Mouse (Mus musculus) left cerebral cortex, adult 9 months (tissue): ENCODE measurements around the gene Nme9.

Experiments
- DNase-seq, 2 experiments: peaks; one replicate each; pipeline ENCODE4 v3.0.0; 2022; ENCODE audit warnings: low spot score in 2 of 2

Gene Nme9

DNA sequence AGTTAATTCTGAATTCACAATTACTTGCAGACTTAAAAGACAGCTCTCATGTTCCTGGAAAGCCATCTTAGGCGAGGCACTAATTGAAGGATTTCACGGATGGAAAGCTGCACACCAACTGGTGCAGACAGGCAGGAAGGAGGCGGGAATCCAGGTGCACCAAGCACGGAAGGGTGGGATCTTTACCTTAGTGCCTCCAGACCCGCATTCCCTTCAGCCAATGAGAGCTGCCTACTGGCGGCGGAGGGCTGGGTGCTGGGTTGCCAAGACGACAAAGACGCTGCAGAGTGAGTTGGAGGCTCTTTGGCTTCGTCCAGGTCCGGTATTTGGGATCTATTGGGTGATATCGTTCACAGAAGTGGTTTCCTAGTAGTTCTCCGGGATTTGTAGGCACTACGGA is at the start of gene Nme9:
Nme9 (plus strand) TSS at position 315 of the 400 bp plus-strand sequence.
- no peak for DNase-seq

DNA sequence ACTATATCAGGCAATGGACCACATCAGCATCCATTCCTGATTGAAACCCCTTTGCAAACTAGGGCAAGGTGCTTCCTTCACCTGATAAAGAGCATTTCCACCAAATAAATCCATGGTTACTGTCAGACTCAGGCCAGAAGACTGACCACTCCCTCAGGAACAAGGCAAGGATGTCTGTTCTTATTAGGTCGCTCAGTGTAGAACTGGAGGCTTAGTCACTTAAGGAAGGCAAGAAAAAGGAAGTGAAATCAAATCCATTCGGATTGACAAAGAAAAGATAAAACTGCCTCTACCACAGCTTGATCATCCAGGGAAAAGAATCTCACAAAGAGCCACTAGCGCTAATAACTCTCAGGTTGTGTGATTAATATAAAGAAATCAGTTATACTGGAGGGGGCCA is 42.0 kb upstream of the Nme9 start:
- DNase-seq = no peak

GRCm38 (mm10) chr9:99411093-99411492 is 40.2 kb upstream of the Nme9 start:
- DNase-seq = no peak

- DNase-seq = no peak
Observed at GRCm38 (mm10) chr9:99411785-99412184, 39.5 kb upstream of the Nme9 start.

- DNase-seq = no peak
Observed at GRCm38 (mm10) chr9:99416809-99417208, 34.5 kb upstream of the Nme9 start.

DNA sequence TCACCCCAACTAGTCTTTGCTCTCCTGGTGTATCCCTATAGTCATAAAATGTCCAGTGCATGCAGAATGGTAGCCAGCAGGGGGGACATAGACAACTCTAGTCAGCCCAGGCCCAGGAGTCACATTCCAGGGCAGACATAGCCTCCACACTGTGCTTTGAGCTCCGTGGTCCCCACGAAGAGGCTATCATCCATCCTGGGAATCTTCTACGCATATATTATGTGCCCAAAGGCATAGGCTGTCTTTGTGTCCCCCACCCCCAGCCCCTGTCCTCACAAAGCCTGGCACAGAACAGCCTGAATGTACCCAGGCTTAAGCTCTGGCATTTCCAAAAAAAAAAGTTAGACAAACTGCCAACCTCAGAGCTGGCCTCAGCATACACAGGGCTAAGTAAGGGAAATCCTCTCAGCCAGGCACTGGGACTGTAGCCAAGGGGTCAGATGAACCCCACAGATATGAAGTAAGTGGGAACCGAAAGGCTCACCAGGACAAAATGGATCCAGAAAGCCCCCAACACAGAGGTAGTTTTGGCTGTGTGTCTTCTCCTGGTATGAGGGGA is 33.9 kb upstream of the Nme9 start:
- DNase-seq = no peak

DNA sequence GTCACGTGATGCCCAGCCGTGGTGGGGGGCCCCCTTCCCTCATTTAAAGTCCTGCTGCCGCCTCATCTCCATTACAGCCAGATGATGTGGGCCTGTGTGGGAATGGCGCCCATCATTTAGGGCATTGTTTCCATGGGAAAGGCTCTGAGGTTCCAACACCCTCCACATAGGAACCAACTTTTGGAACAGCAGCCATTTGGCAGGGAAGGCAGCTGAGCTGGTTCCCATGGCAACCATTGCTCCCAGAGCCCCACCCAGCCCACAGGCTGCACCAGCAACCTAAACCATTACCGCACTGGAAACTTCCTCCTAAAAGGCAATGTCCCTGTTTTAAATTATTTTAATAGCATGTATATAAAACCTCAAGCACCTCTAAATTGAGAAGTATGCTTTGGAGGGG is 32.9 kb upstream of the Nme9 start:
- peak in 1 of 2 experiments; percentile 71 for DNase-seq

GRCm38 (mm10) chr9:99419951-99420701 is 31.1 kb upstream of the Nme9 start:
- no peak for DNase-seq

- no peak for DNase-seq
Observed at GRCm38 (mm10) chr9:99421914-99422313, 29.4 kb upstream of the Nme9 start.

DNA sequence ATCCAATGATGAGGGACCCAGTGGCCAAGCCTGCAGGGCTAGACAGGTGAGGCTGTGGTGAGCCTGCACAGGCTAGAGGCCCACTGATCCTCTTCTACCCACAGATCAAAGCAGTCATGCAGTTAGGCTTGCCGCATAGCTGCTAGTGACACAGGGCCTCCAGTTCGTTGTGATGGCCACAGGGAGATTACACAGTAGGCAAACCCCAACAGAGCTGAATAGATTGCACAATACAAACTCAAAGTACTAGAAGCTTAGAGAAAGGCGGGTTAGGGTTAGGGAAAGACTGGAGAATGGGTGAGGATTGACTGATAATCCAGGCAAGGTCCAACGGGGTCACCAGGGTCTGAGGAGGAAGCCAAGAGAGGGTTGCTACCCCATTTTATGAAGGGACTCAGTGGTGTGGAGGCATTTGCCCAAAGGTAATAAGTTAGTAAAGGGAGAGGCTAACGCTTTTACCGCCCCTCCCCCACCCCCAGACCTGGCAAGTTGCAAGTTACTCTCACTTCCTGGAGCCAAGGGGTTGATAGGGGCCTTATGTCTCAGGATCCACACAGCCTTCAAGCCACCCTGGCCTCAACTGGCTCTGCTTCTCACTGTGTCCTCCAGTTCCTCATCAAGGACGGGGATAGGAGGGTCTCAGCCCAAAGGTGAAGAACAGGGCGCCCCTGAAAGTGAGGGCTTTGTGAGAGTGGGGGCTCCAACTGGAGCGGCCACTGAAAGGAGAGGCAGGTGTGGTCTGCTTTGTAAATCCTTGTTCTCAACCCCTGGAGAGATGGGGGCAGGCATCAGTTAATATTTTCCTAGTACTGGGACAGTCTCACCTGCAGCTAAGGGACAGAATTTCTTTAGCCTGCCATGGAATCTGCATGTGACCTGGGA is 27.3 kb upstream of the Nme9 start:
- DNase-seq = no peak

- no peak for DNase-seq
Observed at GRCm38 (mm10) chr9:99424574-99424863, 26.8 kb upstream of the Nme9 start.

DNA sequence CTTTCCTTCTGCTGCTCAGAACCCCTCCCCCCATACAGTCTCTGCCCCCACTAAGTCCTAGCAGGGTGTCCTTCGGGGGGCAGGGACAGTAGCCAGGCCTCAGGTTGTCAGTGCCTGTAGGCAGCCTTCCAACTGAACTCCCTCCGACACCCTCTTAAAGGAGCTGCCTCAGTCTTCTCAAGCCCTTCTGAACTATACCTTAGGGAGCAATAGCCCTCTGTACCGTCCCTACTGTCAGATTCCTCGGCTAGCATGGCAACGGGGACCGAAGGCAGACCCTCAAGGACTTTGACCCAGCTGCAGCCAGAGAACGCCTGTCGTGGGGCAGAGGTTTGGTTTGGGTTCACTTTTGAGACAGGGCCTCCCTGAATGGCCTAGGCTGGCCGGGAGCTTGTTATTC is 26.0 kb upstream of the Nme9 start:
- DNase-seq = no peak

DNA sequence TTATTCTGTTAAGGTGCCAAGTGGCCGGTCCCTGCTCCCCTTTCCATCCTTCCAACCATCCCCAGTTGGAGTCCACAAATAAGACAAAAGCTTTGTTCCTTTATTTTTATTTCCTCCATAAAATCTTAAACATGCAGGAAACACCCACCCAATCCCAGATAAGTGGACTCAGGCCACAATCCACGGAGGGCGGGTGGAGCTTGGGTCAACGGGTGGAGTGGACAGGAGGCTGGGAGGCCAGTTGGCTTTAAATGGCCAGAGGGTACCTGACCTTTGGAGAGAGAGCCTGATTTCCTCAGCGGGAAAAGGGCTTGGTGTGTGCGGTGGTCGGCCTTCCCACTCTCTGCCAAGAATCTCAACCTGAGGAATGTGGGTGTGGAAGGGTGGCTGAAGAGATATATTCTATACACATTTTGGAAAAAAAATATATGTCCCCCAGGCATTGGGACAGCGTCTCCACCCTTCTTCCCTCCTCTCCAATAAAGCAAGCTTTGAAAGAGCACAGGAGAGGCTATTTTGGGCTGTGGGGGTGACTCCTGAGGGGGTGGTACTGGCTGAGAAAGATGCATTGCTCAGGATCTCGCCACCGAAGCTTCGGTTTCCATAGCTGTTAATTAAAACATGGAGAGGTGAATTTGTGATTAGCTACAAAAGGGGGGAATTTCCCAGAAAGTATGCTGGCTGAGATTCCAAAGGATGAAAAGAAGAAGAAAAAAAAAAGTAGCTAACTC is 22.5 kb upstream of the Nme9 start:
- peak in 1 of 2 experiments; percentile 69 for DNase-seq

DNA sequence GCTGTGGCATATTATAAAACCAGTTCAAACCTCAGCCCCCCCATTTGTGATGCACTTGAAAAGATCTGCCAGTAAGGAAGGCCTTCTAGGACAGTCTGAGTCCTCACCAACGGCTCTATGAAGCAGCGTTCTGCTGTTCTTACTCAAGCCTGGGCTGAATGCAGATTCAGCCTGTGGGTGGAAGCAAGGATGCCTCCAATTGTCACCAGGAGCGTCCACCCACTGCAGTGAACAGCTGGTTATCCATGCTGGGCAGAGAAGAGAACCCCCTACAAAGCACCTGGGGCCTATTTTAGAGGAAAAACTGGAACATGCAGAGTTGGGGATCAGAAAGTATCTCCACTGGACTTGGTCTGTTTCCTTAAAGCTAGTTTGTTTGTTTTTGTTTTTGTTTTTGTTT is 21.4 kb upstream of the Nme9 start:
- peak in 1 of 2 experiments; percentile 77 for DNase-seq

GRCm38 (mm10) chr9:99430806-99431205 is 20.5 kb upstream of the Nme9 start:
- DNase-seq = no peak

DNA sequence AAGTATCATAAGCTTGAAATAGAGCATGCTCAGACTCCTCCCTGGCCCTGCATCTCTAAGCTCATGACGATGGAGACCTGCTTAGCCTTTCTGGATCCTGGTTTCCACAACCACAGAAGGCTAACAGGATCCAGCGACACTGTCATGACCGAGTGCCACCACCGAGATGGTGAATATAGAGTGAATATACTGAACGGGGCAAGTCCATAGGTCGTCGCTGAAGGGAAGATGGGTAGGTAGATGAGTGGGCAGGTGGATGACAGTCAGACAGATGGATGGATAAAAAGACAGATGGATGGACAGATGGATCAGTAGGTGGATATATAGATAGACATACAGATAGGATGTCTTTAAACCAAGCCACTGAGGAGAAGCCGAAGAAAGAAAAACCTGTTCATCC is 19.9 kb upstream of the Nme9 start:
- DNase-seq = peak in 1 of 2 experiments; percentile 79

DNA sequence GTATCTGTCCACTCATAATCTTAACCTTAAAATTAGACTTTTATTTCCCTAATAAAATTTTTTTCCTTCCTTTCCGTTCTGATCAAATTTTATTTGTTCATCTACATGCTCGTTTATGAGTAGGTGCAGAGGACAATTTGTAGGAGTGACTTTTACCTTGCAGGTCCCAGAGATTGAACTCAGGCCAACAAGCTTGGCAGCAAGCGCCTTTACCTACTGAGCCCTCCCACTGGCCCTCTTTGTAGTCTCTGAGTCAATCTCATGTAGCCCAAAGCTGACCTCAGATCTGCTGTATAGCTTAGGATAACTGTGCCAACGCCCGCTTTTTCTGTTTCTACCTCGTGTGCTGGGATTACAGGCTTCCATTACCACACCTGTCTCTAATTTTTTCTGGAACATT is 19.3 kb upstream of the Nme9 start:
- DNase-seq = no peak

DNA sequence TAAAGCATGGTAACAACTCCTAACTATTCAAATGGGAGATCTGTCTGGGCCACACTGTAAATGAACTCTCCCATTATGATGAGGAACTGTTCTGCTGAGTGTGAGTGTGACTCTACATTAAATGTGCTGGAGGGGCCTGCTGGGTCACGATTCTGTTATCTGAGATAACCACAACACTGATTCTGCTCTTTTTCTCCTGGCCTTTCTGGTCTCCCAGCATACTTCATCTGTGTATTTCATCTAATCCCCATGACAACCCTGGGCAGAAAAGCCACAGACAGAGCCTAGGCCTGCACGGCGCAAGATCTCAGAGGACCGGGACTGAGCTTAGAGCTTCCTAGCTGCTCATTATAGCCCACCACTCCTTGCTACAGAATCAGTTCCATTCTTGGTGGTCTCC is 18.8 kb upstream of the Nme9 start:
- no peak for DNase-seq

GRCm38 (mm10) chr9:99434892-99435618 is 16.2 kb upstream of the Nme9 start:
- DNase-seq = peak in 1 of 2 experiments; percentile 73

DNA sequence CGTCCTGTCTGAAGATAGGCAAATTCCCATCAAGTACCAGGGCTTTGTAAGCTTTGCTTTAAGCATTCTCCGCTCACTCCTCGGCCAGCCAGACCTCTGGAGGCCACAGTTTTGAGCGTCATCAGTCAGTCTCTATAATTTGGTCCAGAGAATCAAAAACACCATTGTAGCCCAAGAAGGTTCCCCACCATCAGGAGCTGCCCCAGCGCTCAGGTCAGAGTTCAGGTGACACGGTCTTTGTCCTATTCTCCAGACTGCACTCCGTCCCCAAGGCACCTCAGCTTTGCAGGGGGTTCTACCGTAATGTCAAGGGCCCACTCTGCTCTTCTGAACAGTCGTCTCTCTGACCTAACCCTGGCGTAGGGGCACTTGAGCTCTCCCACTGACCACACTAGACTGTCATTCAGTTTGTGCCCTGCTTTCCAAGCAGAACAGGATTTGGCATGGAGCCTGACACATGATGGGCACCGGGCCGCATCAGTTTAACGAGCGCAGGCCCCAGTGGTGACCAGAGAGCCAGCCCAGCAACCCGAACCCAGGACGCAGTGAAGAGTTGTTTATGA is 15.6 kb upstream of the Nme9 start:
- no peak for DNase-seq
